Mouse (Mus musculus) c-Kit-negative CD71-positive TER-119-positive erythroid progenitor cells, embryonic 14.5 days (primary cell): Measurements from ENCODE around the gene Tmem218.
A peak's percentile ranks its signal among the peaks of the same experiment; 100 is the strongest.

Experiments
- DNase-seq: peaks from one replicate; pipeline ENCODE4 v3.0.0-alpha.2; 2013; ENCODE audit warnings: low read depth, low spot score

The Tmem218 gene

GRCm38 (mm10) chr9:37207929-37208411, at the start of gene Tmem218:
TSS of gene Tmem218 (plus strand) at chr9:37208223.
- DNase-seq = peak; percentile 90

GRCm38 (mm10) chr9:37160686-37161085, 47.3 kb upstream of the Tmem218 start:
- no peak for DNase-seq

DNA sequence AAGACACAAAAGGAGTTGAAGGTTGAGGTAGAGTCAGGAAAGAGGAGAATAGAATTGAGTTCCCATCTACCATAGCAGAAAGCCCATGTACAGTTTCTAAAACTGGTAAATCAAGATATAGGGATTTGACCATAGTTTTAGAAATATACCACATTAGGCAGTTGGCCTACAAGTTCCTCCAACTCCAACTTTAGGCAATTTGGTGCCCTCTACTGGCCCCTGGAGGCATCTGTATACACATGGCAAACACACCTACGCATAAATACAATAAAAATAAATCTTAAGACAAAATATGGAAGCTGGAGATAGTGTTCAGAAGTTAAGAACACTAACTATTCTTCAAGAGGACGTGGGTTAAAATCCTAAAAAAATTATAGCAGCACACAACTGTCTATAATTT, 41.1 kb upstream of the Tmem218 start:
- DNase-seq = no peak

GRCm38 (mm10) chr9:37173376-37173775, 34.6 kb upstream of the Tmem218 start:
- no peak for DNase-seq

- no peak for DNase-seq
These were observed 32.0 kb upstream of the Tmem218 start for GRCm38 (mm10) chr9:37176002-37176401.

DNA sequence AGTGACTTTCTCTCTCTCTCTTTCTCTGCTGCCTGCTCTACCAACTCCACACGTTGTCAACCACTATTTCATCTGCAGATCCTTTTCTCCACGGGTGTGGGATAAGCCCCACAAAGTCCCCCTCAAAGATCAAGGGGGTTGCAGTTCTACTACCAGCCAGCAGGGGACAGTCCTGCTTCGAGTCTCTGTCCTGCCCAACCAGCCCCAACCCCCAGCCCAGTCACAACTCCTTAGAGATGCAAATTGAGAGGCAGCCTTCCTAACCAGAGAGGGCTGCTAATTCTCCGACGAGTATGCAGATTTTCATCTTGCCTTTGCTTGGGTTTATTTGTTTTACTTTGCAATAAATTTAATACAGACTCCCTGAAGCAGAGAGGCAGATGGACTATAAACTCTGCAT, 30.9 kb upstream of the Tmem218 start:
- no peak for DNase-seq

DNA sequence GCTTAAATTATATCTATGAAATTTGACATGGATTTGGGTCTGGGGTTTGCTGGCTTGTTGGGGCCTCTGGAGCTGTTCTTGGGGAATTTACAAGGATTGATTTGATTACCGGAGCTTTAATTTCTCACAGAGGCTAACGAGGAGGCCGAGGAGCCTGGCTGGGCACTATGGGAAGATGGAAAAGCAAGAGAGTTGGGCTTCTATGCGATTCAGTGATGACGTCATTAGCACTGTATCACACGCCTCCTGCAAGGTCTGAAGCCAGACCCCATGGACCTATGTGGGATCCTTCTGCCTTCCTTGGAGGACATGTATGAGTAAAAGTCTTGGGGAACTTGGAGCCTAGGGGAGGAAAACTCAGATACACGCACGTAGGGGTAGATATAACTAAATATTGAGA, 30.5 kb upstream of the Tmem218 start:
- no peak for DNase-seq

DNA sequence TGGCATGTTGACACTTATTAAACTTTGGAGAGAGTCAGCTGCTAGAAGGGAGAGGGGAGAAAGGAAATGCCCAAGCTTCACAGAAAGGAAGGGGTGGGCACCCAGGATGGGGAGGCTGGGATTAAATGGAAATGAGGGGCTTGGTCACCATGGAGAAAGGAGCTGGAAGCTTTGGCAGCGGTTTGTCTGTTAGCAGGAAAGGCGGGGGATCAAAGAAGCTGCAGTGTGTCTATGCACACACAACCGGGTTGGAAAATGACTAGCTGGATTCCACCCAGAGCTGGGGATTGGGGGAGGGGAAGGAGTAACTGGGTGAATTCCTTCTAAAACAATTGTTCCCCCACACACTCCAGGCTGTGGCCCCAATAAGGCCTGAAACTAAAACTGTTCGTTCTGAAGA, 29.1 kb upstream of the Tmem218 start:
- no peak for DNase-seq

DNA sequence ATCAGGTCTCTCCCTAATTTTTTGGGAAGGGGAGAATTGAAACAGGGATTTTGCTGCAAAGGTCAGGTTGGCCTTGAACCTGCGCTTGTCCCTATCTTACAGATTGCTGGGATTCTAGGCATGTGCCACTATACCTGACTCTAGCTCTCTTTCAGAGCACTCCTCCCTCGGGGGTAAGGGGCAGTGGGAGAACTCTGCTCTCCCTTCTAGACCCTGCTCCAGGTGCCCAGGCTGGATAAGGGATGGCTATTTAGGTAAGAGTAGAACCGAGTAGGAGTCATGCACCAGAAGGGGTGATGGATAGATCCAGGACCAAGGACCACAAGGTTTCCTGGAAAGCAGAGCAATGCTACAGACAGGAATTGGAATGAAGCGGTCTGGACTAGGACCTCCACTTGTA, 28.4 kb upstream of the Tmem218 start:
- no peak for DNase-seq

GRCm38 (mm10) chr9:37181596-37181995, 26.4 kb upstream of the Tmem218 start:
- no peak for DNase-seq

DNA sequence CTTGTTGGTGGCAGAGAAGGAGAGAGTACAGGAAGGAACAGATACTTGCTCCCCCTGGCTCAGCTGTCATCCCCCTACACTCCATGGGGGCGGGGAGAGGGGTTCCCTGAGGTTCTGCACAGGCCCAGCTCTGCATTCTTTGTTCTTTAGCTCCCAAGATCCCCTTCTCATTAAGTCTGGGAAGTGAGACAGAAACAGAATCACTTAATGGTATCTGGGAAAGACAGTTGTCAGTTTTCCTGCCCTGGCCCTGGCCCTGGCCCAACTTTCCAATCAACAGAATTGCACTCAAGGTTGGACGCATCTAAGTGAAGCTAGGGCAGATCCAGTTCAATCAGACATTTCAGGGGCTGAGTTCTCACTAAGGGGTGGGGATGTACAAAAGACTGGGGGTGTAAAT, 24.8 kb upstream of the Tmem218 start:
- DNase-seq = no peak

GRCm38 (mm10) chr9:37187407-37187806, 20.6 kb upstream of the Tmem218 start:
- no peak for DNase-seq

GRCm38 (mm10) chr9:37188024-37188423, 20.0 kb upstream of the Tmem218 start:
- no peak for DNase-seq

- no peak for DNase-seq
These were observed 11.0 kb upstream of the Tmem218 start for GRCm38 (mm10) chr9:37197067-37197466.

DNA sequence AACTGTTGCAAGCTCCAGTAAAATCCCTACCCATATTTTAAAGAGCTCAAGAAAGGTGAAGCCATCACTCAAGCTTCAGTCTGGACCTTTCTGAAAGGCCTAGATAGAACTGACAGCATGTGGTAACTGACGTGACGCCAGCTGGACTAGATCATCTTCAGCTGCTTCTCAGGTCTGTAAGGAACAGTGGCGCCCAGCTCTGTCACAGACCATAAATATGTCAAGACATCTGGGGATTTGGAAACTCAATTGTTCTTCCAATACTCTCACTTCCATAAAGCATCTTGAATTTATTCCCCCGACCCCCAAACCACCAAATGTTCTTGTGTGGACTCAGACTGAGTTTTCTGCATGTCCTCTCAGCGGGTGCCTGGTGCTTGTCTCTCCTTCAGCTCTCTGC, 7.6 kb upstream of the Tmem218 start:
- DNase-seq = no peak

GRCm38 (mm10) chr9:37203884-37204283, 4.1 kb upstream of the Tmem218 start:
- no peak for DNase-seq

GRCm38 (mm10) chr9:37213060-37213738, 5.2 kb downstream of the Tmem218 start:
- DNase-seq = no peak

- no peak for DNase-seq
These were observed 6.5 kb downstream of the Tmem218 start for GRCm38 (mm10) chr9:37214327-37215060.

DNA sequence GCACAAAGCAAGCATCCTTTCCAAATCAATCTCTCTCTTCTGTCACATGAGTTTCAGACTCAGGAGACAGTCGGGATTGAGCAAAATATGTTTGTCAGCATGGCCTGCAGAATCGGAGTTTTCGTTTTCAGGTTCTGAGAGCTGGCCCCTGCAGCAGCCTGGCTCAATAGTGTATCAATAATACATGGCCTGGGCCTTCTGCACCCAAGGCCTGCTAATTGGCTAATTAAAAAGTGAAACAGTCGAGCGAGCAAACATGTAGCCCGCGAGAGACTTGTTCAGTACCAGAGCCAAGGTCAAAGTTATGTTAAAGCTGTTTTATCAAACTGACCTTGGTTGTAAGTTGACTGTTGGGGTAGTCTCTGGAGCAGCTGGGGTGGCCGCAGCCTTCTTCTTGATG, 12.7 kb downstream of the Tmem218 start:
- no peak for DNase-seq

DNA sequence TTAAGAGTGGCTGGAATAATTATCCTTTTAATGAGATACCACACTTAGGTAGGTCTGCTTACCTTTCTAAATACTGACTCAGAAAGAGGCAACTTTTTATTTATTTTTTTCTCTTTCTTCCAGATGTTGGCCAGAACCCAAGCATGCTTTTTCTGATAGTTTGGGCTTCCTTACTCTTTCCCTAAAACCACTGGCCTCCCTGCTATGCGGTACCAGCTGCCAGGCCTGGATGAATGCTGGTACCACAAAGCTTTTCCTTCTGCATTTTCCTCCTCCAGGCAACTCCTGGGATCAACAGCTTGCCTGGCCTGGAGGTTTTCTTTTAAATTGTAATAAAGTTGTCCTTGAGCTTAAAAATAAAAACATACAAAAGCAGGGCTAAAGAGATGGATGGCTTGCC, 17.6 kb downstream of the Tmem218 start:
- no peak for DNase-seq

DNA sequence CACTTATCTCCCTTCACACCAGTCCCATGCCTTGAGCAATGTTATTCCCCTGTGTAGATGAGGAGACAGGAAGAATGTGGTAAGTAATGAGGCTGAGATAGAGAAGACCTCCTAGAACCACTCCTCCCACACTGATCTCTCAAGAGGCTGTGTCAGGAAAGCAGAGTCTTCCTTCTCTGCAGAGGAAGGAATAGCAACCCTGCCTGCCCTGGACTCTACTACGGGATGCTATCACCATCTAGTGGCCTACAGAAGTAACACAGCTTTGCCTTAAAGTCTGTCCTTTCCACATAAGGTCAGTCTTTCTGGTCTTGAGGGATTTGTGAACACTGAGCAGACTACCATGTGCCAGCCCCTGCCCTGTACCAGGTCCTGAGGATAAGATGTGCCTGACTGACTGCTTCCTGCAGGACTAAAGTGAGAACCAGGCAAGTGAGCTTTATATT, 21.9 kb downstream of the Tmem218 start:
- DNase-seq = no peak

DNA sequence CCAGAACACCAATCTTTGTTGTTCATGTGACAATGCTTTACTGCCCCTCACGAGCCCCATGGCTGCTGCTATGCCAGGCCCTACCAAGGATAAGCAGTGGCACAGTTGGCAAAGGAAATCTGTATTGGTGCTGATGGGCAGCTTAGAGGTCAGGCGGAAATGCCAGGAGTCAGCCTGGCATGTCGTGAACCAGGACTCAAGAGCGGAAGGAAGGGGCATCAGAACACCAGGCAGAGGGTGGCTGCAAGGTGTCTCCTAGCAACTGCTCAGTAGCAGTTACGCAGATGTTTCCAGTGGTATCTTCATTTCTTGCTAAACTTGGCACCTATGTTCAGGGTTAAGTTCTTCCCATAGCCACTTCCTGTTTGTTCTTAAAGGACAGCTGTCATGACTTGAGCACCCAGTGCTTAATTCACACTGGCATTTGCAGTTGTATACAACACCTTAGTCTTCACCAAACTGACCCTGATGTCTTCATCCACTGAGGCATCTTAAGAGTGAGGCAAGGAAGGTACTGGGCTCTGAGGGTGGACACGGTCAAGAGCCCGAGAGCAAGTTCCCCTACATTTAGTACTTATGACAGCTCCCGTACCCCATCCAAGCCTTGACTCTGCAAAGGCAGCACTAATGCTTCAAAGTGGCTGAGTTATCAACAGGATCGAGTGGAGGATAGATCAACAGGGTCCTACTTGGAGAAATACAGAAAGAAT, 22.6 kb downstream of the Tmem218 start:
- DNase-seq = no peak
